Comparison of ENCODE assay signal across 8 mouse cellular contexts in the genomic region with DNA sequence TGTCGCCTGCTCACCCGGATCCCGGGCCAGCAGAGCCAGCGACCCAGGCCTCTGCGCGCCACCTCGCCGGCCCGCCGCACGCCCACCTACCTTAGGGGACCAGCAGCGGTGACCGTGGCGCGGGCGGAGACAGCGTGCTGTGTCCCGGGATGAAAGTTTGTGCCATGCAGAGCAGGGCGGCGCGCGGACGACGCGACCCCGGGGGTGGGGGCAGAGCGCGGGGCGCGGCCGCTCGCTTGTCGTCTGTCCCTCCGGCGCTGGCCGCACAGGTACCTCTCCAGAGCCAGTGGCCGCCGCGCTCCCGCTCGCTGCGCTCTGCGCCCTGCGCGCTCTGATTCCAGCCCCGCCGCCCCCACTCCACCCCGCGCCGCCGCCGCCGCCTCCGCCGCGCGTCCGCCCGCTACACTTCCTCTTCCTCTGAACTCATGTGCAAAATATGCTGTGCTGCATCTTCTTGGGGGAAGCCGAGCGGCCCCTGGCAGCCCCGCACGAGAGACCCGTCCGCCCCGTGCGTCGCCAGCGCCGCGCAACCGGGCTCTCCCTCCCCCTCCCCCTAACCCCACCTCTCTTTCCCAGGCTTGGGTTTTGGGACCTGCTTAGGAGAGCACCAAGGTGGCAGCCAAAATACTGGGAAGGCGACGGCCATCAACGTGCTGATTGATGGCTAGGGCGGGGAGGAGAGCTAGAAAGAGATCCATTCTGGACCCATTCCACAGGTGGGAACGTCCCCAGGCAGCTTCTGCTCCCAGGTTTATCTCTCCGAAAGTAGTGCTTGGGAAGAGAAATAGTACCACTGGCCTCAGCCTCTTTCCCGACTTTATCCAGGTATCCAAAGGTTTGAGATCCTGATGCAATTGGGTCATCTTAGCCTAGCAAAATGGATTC. TPM values are rescaled to one million over a fixed set of nuclear protein-coding genes. Genes with fewer than 3 reads are reported as not detected.
DNase-seq lines count a peak whose midpoint lies in the region; ATAC-seq and TF ChIP-seq lines count a peak whose summit lies in the region.

A gene (minus strand): TSS at position 544 of the 885 bp plus-strand sequence.

- 1% methylated on average over 62 of the region's 79 CpGs for WGBS in hindbrain, embryonic 13.5 days
- 3% methylated on average over 68 of the region's 79 CpGs for WGBS in macrophage (ENCODE audit: missing documents)

- no peaks in the 10 kb centered on the region for H3K4me1 ChIP-seq in ES-Bruce4 (ENCODE audit: control insufficient read depth, insufficient read depth, low read length)
- H3K4me1 ChIP-seq in hindbrain, embryonic 13.5 days (replicated peaks): peaks cover 39% of the 10 kb centered on the region

- H3K4me3 ChIP-seq in ES-Bruce4 (ENCODE audit: low read depth, low read length): peak within 1 kb of the TSS; percentile 60
- H3K4me3 ChIP-seq in hindbrain, embryonic 13.5 days: peak within 1 kb of the TSS; percentile 70
- H3K4me3 ChIP-seq in macrophage (ENCODE audit: inconsistent target): peak within 1 kb of the TSS; percentile 76

- no peak within 1 kb of the TSS for H3K27ac ChIP-seq in ES-Bruce4 (ENCODE audit: insufficient read depth, low read length)
- no peak within 1 kb of the TSS for H3K27ac ChIP-seq in hindbrain, embryonic 13.5 days
- peak within 1 kb of the TSS; percentile 79 for H3K27ac ChIP-seq in macrophage

- DNase-seq in adrenal gland, postnatal 14 days: peak; percentile 69
- DNase-seq in gastrocnemius, adult 18-20 months (ENCODE audit: low spot score): peak; percentile 48
- peak; percentile 25 to 42 for DNase-seq in layer of hippocampus, postnatal 25 days (ENCODE audit: extremely low spot score in 1 of 2, low spot score in 1 of 2)
- peak; percentile 49 for DNase-seq in right cerebral cortex, postnatal 4 days
- no peak for DNase-seq in adipocyte (ENCODE audit: low spot score)

- no peak for TF ChIP-seq POLR2A in ES-Bruce4 (IDR thresholded peaks at IDR 0.05; ENCODE audit: insufficient read depth, low read length)

- no peaks in the 10 kb centered on the region for H3K9me3 ChIP-seq in ES-Bruce4 (replicated peaks; ENCODE audit: control insufficient read depth, insufficient read depth, low read length, poor library complexity, severe bottlenecking)
- no peaks in the 10 kb centered on the region for H3K9me3 ChIP-seq in hindbrain, embryonic 13.5 days

- H3K4me2 ChIP-seq in hindbrain, embryonic 13.5 days: peak within 1 kb of the TSS; percentile 100

- TF ChIP-seq CTCF in ES-Bruce4 (IDR thresholded peaks at IDR 0.05; ENCODE audit: low read depth, low read length): no peak

- peak; percentile 52 for ATAC-seq in hindbrain, embryonic 13.5 days (ENCODE audit: low FRiP score)

- H3K9ac ChIP-seq in ES-Bruce4 (ENCODE audit: low read depth, poor library complexity, severe bottlenecking): peak within 1 kb of the TSS; percentile 69
- peak within 1 kb of the TSS; percentile 81 for H3K9ac ChIP-seq in hindbrain, embryonic 13.5 days

- H3K79me2 ChIP-seq in macrophage (ENCODE audit: inconsistent target): peaks cover 46% of the 10 kb centered on the region

- H3K27me3 ChIP-seq in ES-Bruce4 (ENCODE audit: control insufficient read depth, insufficient read depth, low read length, poor library complexity, severe bottlenecking): peaks cover 10% of the 10 kb centered on the region
- peaks cover 47% of the 10 kb centered on the region for H3K27me3 ChIP-seq in hindbrain, embryonic 13.5 days

- TF ChIP-seq EP300 in ES-Bruce4 (IDR thresholded peaks at IDR 0.05; ENCODE audit: insufficient read depth, low read depth, low read length): no peak

- H3K36me3 ChIP-seq in ES-Bruce4 (ENCODE audit: control insufficient read depth, insufficient read depth, low read length, poor library complexity, severe bottlenecking) (no peaks in the 10 kb centered on the region), macrophage (ENCODE audit: inconsistent target) (0 out of 2 replicates have a peak, but pooled peaks cover 4% of the 10 kb centered on the region)
- no peaks in the 10 kb centered on the region for H3K36me3 ChIP-seq in hindbrain, embryonic 13.5 days

RNA-seq across cellular contexts. Expression of the gene that starts here (rescaled TPM):
- polyA plus RNA-seq in ES-Bruce4 (2011; ENCODE audit: insufficient read depth, insufficient read length, low read depth, missing spikeins) (1.1 TPM in 2 replicates), macrophage (2018) (50.8 to 80.6 TPM (median 73.2 TPM) in 3 replicates)
- 17.6 and 24.0 TPM in 2 replicates for total RNA-seq in adrenal gland, postnatal 14 days (2021)
- 10 to 100 TPM; 10.3 to 10.6 TPM for total RNA-seq in gastrocnemius, adult 18-20 months (2021)
- polyA plus RNA-seq in hindbrain, embryonic 13.5 days (2015; fragmentation: Nextera tagmentation; extraction: Ambion mirVana): 14.2 and 17.0 TPM in 2 replicates
- 10 to 100 TPM; 14.2 to 14.7 TPM for total RNA-seq in layer of hippocampus, postnatal 25 days (2021)
- total RNA-seq in macrophage (2018; cell fraction: chromatin; rRNA removed): 100 to 1,000 TPM; 102 to 341 (median 172) TPM
- total RNA-seq in macrophage (2018; cell fraction: cytosol; rRNA removed): 100 to 1,000 TPM in 2 of 26 experiments, 10 to 100 TPM in 24; 60.3 to 108 (median 79.2) TPM
- total RNA-seq in macrophage (2018; cell fraction: nucleus; rRNA removed): 100 to 1,000 TPM in 23 of 26 experiments, 10 to 100 TPM in 3; 85.1 to 476 (median 159) TPM
